Mouse (Mus musculus) bone marrow macrophage, adult 2 months (primary cell): ENCODE data around the gene Dtx1. TPM values are rescaled to one million over a fixed set of nuclear protein-coding genes. Genes with fewer than 3 reads are reported as not detected.

Experiments used
- H3K27ac ChIP-seq: 2 replicates; pipeline ENCODE4 v1.5.1; 2012; ENCODE audit warnings: low read depth, low read length; ENCODE audit not compliant: insufficient read depth
- H3K4me1 ChIP-seq: 2 replicates; pipeline ENCODE4 v1.6.1; 2012; ENCODE audit warnings: low read length; ENCODE audit not compliant: control insufficient read depth, insufficient read depth
- H3K4me3 ChIP-seq: 2 replicates; pipeline ENCODE4 v1.5.1; 2012; ENCODE audit warnings: mild to moderate bottlenecking, low read length, moderate library complexity; ENCODE audit not compliant: insufficient read depth
- CTCF ChIP-seq: IDR thresholded peaks from 2 replicates; pipeline ENCODE4 v1.5.1; 2012; ENCODE audit warnings: low read depth, mild to moderate bottlenecking, low read length, moderate library complexity
- POLR2A ChIP-seq: IDR thresholded peaks from 2 replicates; pipeline ENCODE4 v1.6.1; 2012; ENCODE audit warnings: mild to moderate bottlenecking, low read depth, low read length, borderline replicate concordance
- polyA plus RNA-seq: library from polyadenylated mRNA; stranded (reverse); fragments of >200 nt; gene quantifications from 2 replicates; pipeline ENCODE4 v1.2.4, GENCODE M21; 2012; ENCODE audit not compliant: missing spikeins, insufficient read depth, insufficient read length

Gene Dtx1
- polyA plus RNA-seq, 1 experiment: not detected

DNA sequence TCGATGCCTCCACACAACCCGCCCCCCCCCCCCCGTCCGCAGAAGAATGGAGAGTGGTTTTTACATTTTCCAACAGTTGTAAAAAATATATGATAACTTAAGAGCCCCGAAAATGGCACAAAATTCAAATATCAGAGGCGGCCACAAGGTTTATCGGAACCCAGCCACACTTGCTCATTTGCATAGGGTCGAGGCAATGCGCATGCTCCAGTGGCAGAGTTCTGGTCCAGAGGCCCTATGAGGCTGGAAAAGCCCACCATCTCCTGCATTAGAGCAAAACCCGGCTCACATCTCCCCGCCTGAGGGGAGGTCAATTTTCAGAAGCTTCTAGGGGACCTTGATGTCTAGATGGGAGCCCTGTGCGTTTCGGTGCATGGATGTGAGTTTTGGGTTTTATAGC lies 4.8 kb downstream of the Dtx1 start:
- no peak overlapping the region for H3K27ac ChIP-seq
- H3K4me1 ChIP-seq: no peaks in the 10 kb centered on the region
- TF ChIP-seq CTCF: no peak
- TF ChIP-seq POLR2A: no peak
- no peak overlapping the region for H3K4me3 ChIP-seq

DNA sequence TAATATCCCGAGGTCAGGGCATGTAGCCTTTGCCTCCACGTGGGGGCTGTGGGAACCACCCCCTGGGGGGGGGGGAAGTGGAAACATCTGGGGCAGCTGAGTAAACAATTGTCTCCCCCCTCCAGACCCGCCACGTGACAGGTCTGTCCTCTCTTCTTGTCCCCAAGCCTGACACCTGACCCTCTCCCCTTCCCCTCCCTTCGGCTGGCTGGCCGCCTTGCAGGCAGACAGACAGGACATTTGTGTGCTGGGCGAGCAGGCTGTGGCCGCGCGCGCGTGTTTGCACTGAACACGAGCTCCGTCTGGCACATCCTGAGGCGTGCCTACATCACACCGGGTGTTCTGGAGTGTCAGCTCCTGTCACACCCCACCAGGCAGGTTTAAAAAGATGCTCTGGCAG lies 5.2 kb downstream of the Dtx1 start:
- TF ChIP-seq POLR2A (no peak), CTCF (no peak)
- no peaks in the 10 kb centered on the region for H3K4me1 ChIP-seq
- no peak overlapping the region for H3K27ac ChIP-seq
- no peak overlapping the region for H3K4me3 ChIP-seq

DNA sequence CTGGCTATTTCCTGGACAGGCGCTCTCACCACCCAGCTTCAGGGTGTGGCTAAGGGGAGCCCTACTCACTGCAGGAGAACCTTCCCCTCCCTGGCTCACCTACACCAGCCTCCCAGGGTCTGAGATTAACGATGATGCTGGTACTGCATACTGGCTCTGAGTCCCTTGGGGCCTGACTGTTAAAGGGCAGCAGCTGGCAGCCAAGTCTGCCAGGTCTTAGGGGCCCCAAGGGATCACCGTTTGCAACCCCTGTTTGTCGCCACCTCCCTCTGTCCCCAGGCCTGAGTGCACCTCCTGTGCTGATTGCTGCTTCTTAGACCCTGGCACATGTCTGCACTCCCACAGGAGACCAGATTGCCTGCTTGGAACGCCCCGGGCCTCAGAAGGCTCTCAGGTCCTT lies 7.3 kb downstream of the Dtx1 start:
- Histone ChIP-seq H3K4me3 (no peak overlapping the region), H3K4me1 (no peaks in the 10 kb centered on the region), H3K27ac (no peak overlapping the region)
- TF ChIP-seq CTCF (no peak), POLR2A (no peak)

DNA sequence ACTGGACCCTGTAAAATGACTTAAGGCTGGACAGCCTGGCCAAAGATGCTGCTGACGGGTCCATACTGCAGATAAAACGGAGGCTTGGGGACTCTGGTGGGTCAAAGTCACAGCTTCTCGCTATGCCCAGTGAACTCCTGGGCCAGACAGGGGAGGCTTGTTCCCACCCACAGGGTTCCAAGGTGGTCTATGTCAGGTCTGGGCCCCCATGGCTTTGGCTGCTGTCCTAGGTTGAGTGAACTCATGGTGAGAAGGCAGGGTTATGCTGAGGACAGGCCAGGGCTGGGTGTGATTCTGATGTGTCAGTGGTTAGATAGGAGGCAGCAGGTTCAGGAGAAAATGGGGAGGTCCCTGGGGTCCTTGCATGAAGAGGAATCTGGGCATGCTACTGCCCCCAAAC lies 8.1 kb downstream of the Dtx1 start:
- Histone ChIP-seq H3K4me3 (no peak overlapping the region), H3K4me1 (no peaks in the 10 kb centered on the region), H3K27ac (no peak overlapping the region)
- TF ChIP-seq POLR2A (no peak), CTCF (no peak)

DNA sequence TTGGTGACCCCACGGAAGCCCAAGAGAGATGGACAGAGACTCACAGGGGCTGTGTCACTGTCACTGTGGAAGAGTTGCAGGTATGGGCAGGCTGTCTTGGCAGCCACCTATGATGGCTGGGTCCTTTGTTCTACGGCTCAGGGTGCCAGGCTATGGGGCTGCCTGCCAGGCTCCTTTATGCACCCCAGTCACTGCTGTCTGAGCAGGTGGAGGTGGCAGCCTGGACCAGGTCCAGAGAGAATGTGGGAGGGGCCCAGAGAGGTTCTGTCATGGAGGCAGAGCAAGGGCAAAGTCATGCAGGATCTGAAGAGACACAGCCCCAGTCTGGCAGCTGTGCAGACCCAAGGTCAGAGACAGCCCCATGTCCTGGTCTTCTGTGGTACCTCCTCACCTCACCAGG lies 8.8 kb downstream of the Dtx1 start:
- Histone ChIP-seq H3K27ac (no peak overlapping the region), H3K4me1 (no peaks in the 10 kb centered on the region), H3K4me3 (no peak overlapping the region)
- no peak for TF ChIP-seq POLR2A
- no peak for TF ChIP-seq CTCF

DNA sequence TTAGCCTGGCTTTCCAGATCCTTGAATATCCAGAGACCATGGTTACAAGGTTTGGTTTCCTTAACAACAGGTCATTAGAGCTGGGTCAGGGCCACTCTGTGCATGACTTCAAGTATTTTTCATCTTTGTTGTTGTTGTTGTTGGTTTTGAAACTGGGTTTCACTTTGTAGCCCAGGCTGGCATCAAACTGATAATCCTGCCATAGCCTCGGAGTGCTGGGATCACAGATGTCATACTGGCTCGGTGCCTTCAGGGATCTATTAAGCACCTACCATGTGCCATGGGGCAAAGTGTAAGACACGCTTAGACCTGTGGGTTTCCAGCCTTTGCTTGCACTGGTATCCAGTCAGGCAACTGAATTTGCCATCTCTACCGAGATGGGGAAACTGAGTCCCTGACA lies 9.3 kb downstream of the Dtx1 start:
- H3K4me3 ChIP-seq: no peak overlapping the region
- no peak overlapping the region for H3K27ac ChIP-seq
- no peak for TF ChIP-seq CTCF
- no peak for TF ChIP-seq POLR2A
- no peaks in the 10 kb centered on the region for H3K4me1 ChIP-seq

DNA sequence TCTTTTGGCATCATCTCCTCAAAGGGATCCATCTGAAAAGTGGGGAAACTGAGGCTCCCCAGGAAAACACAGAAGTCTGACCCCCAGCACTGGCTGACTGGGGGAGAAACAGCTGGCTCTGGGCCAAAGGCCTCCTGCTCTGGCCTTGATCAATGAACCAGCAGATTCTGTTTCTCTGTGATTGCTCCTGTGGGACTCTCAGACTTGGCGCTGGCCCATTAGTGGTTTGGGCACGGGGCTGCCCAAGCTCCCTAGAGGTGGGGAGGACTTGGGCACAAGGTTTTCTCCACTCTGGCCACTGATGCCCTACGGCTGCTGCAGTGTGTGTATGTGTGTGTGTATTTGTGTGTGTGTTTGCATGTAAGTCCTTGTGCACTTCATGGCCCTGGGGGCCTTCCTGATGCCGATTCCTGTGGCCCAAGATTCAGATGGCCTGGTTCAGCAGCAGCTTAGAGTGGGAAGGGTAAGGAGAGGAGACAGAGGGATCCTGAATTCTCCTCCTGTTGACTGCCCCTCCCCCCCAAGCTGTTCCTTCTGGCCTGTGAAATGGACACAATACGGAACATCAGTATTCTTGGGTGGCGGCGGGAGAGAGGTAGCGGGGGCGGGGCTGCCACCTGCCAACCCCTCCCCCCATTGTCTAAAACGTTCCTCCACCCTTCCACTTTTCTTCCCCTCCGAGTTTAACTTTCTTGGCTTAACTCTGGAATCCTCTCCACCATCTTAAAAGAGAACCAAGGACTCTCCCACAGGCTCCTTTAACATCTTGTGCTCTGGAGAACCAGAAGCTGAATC lies 10.5 kb downstream of the Dtx1 start:
- Histone ChIP-seq H3K4me1 (peaks cover 7% of the 10 kb centered on the region), H3K4me3 (no peak overlapping the region), H3K27ac (no peak overlapping the region)
- no peak for TF ChIP-seq POLR2A
- TF ChIP-seq CTCF: no peak

DNA sequence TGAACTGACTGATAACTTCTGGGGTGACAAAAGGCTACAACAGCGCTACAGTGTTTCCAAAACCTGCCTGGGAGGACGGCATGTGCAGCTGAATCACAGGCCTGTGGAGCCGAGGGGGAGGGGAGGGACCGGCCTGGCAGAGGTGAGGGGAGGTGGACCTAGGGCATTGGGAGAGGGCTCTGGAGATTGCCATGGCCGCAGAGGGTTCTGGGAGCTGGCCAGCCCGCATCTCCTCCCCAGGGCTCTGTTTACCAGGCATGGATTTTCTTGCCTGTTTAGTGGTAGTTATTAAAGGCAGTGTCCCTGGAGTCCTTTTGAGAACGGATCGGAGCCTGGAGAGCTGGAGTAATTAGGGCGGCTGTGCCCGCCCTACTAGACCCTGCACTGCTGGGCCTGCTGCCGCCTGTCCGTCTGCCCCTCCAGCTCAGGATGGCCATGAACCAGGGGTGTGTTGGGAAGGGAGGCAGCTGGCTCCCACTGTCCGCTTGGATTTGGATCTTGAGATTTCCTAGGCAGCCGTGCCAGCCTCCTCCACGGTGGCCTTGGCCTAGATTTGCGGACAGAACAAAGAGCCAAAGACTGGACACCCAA lies 12.8 kb downstream of the Dtx1 start:
- peaks cover 10% of the 10 kb centered on the region for H3K4me1 ChIP-seq
- no peak for TF ChIP-seq POLR2A
- TF ChIP-seq CTCF: no peak
- no peak overlapping the region for H3K4me3 ChIP-seq
- H3K27ac ChIP-seq: no peak overlapping the region

DNA sequence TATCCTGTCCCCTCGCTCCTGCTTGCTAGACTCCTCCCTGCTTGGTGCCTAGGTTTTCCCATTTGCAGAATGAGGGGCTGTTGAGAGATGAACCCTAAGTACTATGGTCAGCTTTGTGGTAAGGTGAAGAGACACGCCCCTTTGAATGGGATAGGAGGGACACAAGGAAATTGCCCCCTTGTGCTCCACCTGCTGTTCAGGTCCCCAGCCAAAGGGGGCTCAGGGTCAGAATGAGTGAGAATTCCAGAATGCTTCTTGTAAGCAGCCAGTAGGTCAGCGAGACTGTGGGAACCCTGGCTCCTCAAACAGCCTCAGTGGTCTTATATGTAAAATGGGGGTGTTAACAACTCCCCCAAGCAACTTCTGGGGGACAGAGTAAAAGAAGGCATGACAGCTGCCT lies 13.5 kb downstream of the Dtx1 start:
- Histone ChIP-seq H3K4me1 (peaks cover 10% of the 10 kb centered on the region), H3K4me3 (no peak overlapping the region), H3K27ac (no peak overlapping the region)
- TF ChIP-seq CTCF: no peak
- no peak for TF ChIP-seq POLR2A

DNA sequence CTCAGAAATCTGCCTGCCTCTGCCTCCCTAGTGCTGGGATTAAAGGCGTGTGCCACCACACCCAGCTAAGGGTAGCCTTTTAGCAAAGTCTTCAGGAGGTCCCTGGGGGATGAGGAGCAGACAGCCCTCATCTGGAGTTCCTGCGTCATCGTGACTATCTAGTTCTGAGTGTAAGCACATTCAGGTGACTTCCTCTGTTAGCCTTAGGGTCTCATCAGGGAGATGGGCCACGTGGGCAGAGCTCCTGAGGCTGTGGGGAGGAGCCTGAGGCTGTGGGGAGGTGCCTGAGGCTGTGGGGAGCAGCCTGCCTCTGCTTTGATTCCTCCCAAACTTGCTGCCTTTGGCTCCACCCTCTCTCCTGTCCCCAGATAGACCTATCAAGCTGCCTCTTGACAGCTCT lies 14.9 kb downstream of the Dtx1 start:
- Histone ChIP-seq H3K27ac (no peak overlapping the region), H3K4me3 (no peak overlapping the region), H3K4me1 (peaks cover 10% of the 10 kb centered on the region)
- no peak for TF ChIP-seq CTCF
